Mouse (Mus musculus): ENCODE measurements around the gene Syt7.

DNA sequence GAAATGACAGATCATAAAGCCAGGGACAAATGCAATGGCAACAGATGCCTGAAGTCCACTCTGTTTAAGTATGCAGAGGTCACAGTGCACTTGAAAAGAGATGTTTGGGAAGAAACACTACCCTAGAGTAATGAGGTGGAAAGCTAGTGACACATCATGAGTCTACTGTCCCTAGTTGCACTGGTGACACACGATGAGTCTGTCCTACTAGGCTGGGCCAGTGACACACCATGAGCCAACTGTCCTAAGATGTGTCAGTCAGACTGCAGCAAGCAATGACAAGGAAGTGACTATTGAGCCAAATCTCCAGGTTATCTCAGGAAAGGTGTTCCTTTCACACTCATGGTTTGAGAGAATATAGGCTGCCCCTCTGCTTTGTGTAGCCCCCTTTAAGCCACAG, 106.8 kb downstream of the Syt7 start:
- TF ChIP-seq CTCF (IDR thresholded peaks at IDR 0.05; ENCODE audit: control insufficient read depth, insufficient read depth, insufficient replicate concordance, low read depth, low read length) (no peak), POLR2A (IDR thresholded peaks at IDR 0.05; ENCODE audit: control insufficient read depth, low read depth, low read length) (no peak)
